Mouse (Mus musculus): Measurements from ENCODE around the gene Med13l. TPM values are rescaled to one million over a fixed set of nuclear protein-coding genes. Genes with fewer than 3 reads are reported as not detected.

Gene Med13l
- polyA plus RNA-seq, 1 experiment from 2014 or later = 11.5 TPM

DNA sequence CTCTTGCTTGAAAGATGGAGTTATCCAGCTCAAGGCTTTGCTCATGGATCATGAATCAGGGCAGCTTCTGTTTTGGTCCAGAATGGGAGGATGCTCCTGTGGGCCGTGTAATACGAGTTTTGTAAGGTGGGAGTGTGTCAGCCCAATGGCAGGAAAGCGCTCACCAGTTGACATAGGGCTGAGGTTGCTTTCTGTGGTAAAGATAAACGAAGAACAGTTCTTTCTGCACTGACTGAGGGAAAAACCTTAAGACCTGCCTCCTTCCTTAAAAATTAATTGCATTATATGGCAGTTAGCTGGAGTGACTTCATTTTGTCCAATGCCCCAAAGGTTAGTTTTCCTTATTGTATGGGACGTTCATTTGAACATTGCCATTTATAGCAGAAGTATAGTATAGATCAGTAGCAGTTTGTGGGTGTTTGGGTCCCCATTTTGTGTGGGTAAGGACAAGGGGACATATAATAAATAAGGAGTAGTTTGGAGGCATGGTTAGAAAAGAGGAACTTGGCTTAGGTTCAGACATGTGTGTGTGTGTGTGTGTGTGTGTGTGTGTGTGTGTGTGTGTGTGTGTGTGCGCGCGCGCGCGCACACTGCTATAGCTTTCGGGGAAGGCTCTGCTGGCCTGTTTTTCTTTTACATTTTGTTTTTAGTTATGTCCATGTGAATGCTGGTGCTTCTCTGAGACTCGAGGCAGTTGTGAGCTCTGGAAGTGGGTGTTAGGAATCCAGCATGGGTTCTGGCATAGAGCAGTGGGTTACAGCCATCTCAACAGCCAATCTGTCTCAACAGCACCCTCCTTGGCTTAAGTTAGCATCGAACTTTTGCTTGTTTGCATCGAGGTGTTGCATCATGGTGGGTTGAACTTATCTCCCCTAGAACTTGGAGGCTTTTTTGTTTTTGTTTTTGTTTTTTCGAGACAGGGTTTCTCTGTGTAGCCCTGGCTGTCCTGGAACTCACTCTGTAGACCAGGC is 76.2 kb downstream of the Med13l start:
- Histone ChIP-seq H3K4me1 (peaks cover 32% of the 10 kb centered on the region), H3K27ac (replicated peaks) (no peak overlapping the region; the same call in 1 of the 2 replicates), H3K4me3 (replicated peaks) (no peak overlapping the region), H3K4me2 (no peak overlapping the region), H3K36me3 (no peaks in the 10 kb centered on the region), H3K9me3 (replicated peaks) (no peaks in the 10 kb centered on the region), H3K9ac (replicated peaks) (no peak overlapping the region), H3K27me3 (replicated peaks) (no peaks in the 10 kb centered on the region)
- 94% methylated on average over 16 of the region's 16 CpGs for WGBS
- no peak for ATAC-seq (ENCODE audit: low FRiP score)

DNA sequence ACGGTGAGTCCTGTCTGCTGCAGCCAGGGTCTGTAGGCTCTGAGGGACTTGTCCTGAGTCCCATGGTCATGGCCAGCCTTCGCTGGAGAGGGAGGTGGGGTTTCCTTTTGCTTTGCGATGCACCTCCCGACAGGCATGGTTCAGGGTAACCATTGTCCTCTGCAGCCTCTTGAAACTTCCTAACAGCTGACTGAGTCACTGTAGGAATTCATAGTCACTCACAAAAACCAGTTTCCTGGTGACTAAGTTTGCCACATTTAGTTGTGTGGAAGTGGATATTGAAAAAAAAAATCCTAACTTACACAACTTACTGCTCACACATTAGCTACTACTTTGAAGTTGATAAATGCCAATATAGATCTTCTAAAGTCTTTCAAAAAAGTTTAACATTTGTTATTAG is 77.5 kb downstream of the Med13l start:
- Histone ChIP-seq H3K27ac (replicated peaks) (no peak overlapping the region), H3K4me3 (replicated peaks) (no peak overlapping the region), H3K9me3 (replicated peaks) (no peaks in the 10 kb centered on the region), H3K4me2 (no peak overlapping the region), H3K27me3 (replicated peaks) (no peaks in the 10 kb centered on the region), H3K4me1 (peaks cover 26% of the 10 kb centered on the region), H3K9ac (replicated peaks) (no peak overlapping the region), H3K36me3 (no peaks in the 10 kb centered on the region)
- no peak for ATAC-seq (ENCODE audit: low FRiP score)
- 72% methylated on average over 4 of the region's 4 CpGs for WGBS

DNA sequence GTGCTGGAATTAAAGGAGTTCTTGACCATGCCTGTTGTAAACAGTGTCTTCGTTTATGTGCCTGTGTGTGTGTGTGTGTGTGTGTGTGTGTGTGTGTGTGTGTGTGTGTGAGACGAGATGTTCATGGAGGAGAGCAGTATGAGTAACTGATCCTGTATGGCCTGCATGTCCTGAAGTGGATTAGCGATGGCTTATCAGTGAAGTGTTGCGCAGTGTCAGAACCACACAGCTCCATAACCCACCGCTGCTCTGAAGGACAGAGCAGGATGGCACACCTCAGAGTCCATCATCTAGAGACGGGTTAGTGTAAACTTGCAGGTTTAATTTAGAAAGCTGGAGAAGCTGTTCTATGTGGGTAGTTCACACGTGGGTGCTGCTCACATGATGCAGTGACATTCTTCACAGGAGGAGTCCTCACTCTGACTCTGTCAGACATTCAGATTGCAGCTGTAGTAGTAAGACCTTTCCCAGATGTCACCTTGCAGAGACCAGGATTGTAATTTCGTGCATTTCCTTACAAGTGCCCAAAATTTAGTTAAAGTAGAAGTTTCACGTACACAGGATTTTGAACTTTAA is 78.1 kb downstream of the Med13l start:
- Histone ChIP-seq H3K9me3 (replicated peaks) (no peaks in the 10 kb centered on the region), H3K27ac (replicated peaks) (no peak overlapping the region), H3K4me3 (replicated peaks) (no peak overlapping the region), H3K9ac (replicated peaks) (no peak overlapping the region), H3K4me1 (peaks cover 33% of the 10 kb centered on the region), H3K4me2 (no peak overlapping the region), H3K36me3 (no peaks in the 10 kb centered on the region), H3K27me3 (replicated peaks) (no peaks in the 10 kb centered on the region)
- no peak for ATAC-seq (ENCODE audit: low FRiP score)
- 78% methylated on average over 9 of the region's 9 CpGs for WGBS

DNA sequence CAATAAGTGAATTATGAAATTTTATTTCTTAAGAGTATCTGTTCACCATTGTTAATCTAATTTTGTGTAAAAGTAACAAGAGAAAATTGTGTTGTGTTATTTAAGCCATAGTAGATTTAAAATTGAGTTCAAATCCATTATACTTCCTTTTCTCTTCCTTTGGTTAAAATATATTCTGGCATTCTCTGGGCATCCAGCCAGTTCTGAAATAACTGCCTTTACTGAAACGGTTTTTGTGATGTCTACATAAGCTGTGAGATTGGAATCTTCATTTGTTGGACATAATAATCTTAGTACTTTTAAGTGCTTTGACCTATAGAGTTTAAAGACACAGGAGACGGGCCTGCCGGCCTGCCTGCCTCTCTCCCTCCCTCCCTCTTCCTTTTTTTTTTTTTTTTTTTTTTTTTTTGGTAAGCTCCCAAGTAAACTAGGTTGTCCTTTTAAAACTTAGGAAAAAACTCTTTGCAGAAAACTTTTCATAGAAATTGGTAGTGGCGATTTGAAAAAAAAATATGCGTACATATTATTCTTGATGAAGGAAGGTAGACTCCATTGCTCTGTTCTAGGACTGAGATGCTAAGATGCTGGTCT is 78.7 kb downstream of the Med13l start:
- Histone ChIP-seq H3K4me2 (no peak overlapping the region), H3K4me1 (peaks cover 33% of the 10 kb centered on the region), H3K36me3 (no peaks in the 10 kb centered on the region), H3K4me3 (replicated peaks) (no peak overlapping the region), H3K9me3 (replicated peaks) (no peaks in the 10 kb centered on the region), H3K9ac (replicated peaks) (no peak overlapping the region), H3K27ac (replicated peaks) (no peak overlapping the region), H3K27me3 (replicated peaks) (no peaks in the 10 kb centered on the region)
- ATAC-seq (ENCODE audit: low FRiP score) = no peak
- 61% methylated on average over 5 of the region's 5 CpGs for WGBS

DNA sequence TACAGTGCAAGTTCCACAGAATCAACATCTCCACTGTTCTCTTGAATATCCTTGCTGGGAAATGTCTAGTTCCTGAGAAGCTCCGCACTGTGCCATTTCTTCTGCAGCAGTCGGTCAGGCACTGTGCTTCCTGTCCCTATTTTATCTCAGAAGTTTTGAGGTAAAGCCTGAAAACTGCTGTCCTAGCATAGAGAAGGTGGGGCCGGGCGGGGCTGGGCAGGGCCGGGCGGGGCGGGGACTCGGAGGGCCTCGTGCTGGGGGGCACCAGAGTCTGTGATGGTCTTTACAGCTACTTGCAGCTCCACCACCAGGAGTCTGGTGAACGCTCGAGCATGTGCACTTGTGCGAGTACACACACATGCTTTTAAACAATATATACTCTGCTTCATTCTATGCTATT is 83.6 kb downstream of the Med13l start:
- WGBS = 87% methylated on average over 12 of the region's 12 CpGs
- H3K4me2 ChIP-seq = no peak overlapping the region
- peaks cover 31% of the 10 kb centered on the region for H3K4me1 ChIP-seq
- H3K9ac ChIP-seq (replicated peaks) = no peak overlapping the region
- H3K4me3 ChIP-seq (replicated peaks) = no peak overlapping the region
- H3K9me3 ChIP-seq (replicated peaks) = no peaks in the 10 kb centered on the region
- no peak for ATAC-seq (ENCODE audit: low FRiP score)
- no peak overlapping the region for H3K27ac ChIP-seq (replicated peaks)
- H3K36me3 ChIP-seq = no peaks in the 10 kb centered on the region
- no peaks in the 10 kb centered on the region for H3K27me3 ChIP-seq (replicated peaks)

DNA sequence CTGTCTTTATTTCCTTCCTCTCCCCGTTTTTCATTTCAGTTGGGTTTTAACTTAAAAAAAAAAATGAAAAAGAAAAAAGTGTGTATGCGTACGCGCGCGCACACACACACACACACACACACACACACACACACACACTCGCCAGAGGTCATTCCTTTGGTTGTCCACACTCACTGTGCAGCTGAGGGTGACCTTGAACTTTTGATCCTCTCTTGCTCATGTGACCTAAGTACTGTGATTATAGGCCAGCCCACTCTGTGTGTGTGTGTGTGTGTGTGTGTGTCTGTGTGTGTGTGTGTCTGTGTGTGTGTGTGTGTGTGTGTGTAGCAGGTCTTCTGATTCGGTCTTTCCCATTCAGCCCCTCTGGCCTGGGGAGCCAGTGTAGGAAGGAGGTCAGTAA is 84.0 kb downstream of the Med13l start:
- WGBS = 92% methylated on average over 8 of the region's 8 CpGs
- Histone ChIP-seq H3K4me3 (replicated peaks) (no peak overlapping the region), H3K27ac (replicated peaks) (no peak overlapping the region), H3K4me2 (no peak overlapping the region), H3K36me3 (no peaks in the 10 kb centered on the region), H3K9me3 (replicated peaks) (no peaks in the 10 kb centered on the region), H3K27me3 (replicated peaks) (no peaks in the 10 kb centered on the region), H3K4me1 (peaks cover 31% of the 10 kb centered on the region), H3K9ac (replicated peaks) (no peak overlapping the region)
- no peak for ATAC-seq (ENCODE audit: low FRiP score)

DNA sequence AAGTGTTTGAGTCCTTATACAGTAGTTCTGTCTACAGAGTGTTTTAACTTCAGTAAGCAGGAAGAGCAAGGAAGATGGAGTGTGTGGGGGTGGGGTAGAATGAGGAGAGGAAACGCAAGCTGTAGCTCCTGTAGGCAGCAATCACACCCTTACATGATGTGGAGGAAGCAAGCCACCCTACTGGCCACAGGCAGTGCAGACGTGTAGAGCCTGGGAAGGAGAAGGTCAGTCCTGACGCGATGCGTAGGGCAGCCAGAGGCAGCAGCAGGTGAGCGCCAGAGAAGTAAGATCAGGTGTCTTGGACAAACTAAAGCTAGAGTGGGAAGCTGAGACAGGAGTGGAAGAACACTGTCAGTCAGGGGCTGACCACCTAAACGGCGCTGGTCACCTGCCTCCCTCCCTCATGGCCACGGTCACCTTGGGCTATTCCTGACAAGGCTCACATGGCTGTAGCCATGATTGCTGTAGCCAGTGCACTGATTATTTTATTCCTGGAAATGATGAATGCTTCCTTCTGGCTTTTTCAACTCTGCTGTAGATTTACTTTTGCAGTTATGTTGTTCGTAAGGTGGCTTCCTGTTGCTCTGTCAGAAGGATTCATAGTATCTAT is 84.8 kb downstream of the Med13l start:
- Histone ChIP-seq H3K27me3 (replicated peaks) (no peaks in the 10 kb centered on the region), H3K4me1 (peaks cover 29% of the 10 kb centered on the region), H3K36me3 (no peaks in the 10 kb centered on the region), H3K4me2 (no peak overlapping the region), H3K9me3 (replicated peaks) (no peaks in the 10 kb centered on the region), H3K9ac (replicated peaks) (no peak overlapping the region), H3K4me3 (replicated peaks) (no peak overlapping the region), H3K27ac (replicated peaks) (no peak overlapping the region)
- 85% methylated on average over 10 of the region's 10 CpGs for WGBS
- ATAC-seq (ENCODE audit: low FRiP score) = no peak

DNA sequence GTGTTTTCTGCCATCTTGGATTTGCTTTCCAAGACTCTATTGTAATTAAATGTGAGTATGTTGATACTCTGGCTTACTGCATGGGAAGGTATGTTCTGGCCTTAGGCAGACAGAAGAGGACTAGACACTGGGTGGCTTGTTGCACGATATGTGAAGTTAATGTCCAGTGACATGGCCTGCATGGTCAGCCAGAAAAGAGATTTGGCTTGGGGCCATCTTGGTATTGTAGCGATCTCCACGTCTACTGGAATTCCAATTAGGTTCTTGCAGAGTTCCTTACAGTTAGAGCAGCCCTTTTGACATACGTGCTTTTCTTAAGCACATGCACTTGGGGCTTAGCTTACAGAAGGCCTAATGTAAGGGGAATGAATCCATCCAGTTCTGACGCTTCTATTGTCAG is 86.4 kb downstream of the Med13l start:
- no peak for ATAC-seq (ENCODE audit: low FRiP score)

DNA sequence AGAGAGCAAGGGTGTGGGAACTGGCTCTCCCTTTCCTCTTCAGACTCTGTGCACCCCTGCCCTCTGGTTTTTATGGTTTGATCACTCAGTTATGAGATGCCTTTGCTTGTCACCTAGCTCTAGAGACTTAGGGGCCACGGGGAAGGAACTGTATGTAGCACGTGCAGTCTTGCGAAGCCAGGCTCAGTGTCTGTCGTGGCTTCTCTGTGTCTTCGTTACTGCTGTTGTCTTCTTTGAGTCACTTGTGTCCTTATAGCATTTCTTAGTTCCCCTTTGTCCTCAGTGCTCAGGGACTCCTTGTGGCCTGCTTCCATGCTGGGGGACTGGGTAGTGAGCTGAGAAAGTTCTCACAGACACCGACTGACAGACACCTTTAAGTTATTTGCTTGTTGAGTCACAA is 86.9 kb downstream of the Med13l start:
- peaks cover 32% of the 10 kb centered on the region for H3K4me1 ChIP-seq
- H3K4me2 ChIP-seq = no peak overlapping the region
- no peak overlapping the region for H3K27ac ChIP-seq (replicated peaks)
- no peak overlapping the region for H3K9ac ChIP-seq (replicated peaks)
- no peak overlapping the region for H3K4me3 ChIP-seq (replicated peaks)
- H3K9me3 ChIP-seq (replicated peaks) = no peaks in the 10 kb centered on the region
- WGBS = 62% methylated on average over 6 of the region's 6 CpGs
- H3K36me3 ChIP-seq = no peaks in the 10 kb centered on the region
- ATAC-seq (ENCODE audit: low FRiP score) = no peak
- H3K27me3 ChIP-seq (replicated peaks) = no peaks in the 10 kb centered on the region

More for the DNA sequence above, 86.4 kb downstream of the Med13l start:
- Histone ChIP-seq H3K36me3 (no peaks in the 10 kb centered on the region), H3K27ac (replicated peaks) (no peak overlapping the region), H3K9me3 (replicated peaks) (no peaks in the 10 kb centered on the region), H3K27me3 (replicated peaks) (no peaks in the 10 kb centered on the region), H3K9ac (replicated peaks) (no peak overlapping the region), H3K4me3 (replicated peaks) (no peak overlapping the region), H3K4me1 (peaks cover 33% of the 10 kb centered on the region), H3K4me2 (no peak overlapping the region)
- WGBS = 48% methylated on average over 5 of the region's 5 CpGs

DNA sequence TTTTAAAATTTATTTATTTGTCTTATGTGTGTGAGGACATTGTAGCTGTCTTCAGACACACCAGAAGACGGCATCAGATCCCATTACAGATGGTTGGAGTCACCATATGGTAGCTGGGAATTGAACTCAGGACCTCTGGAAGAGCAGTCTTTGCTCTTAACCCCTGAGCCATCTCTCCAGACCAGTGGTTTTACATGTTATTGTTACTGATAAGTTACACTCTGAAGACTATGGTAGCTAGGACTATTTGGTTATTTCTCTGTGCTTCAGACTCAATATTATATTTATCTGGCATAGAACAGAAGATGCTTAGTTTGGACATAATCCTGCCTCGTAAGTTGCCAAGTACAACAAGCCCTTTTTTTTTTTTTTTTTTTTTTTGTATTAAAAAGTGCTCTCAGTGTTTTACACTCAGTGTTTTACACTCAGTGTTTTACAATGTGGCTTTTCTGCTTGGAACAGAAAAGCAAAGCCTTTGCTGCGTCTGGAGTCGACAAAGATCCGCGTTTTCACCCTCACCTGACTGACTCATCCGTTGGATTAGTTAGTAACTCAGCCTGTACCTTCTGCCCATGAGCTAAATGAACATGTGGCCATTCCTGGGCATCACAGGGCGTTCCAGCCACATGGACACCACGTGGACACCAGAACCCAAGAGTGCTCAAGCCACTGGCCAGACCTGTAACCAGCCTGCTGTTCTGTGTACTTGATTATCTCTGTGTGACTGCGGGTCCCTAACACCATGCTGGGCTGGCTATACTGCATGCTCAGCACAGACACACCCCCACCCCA is 88.9 kb downstream of the Med13l start:
- no peaks in the 10 kb centered on the region for H3K27me3 ChIP-seq (replicated peaks)
- 82% methylated on average over 10 of the region's 10 CpGs for WGBS
- no peak overlapping the region for H3K9ac ChIP-seq (replicated peaks)
- no peak overlapping the region for H3K4me2 ChIP-seq
- peaks cover 29% of the 10 kb centered on the region for H3K4me1 ChIP-seq
- no peaks in the 10 kb centered on the region for H3K36me3 ChIP-seq
- no peak for ATAC-seq (ENCODE audit: low FRiP score)
- H3K9me3 ChIP-seq (replicated peaks) = no peaks in the 10 kb centered on the region
- no peak overlapping the region for H3K27ac ChIP-seq (replicated peaks)
- H3K4me3 ChIP-seq (replicated peaks) = no peak overlapping the region

DNA sequence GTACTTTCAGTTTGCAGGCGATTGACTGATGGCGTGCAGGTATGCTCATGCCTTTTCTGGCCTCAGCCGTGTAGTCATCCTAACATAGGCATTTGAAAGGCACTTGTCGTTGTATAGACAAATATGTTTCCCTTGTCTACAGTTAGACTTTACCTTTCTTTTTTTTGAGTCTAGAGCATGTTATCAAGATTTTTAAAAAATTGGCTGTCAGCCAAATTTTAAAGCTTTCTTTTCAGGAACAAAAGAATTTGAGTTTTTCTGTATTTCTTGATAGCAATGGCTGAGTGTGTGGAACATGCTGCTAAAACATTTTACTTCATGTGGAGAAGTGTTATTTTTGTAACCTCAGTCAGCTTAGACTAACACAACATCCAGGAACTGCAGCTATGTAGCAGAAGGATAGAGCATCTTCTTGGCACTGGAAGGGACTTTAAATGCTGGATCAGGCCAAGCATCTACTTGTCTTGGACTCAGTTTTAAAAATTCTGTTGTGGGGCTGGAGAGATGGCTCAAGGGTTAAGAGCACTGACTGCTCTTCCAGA is 89.6 kb downstream of the Med13l start:
- H3K9ac ChIP-seq (replicated peaks) = no peak overlapping the region
- H3K27ac ChIP-seq (replicated peaks) = no peak overlapping the region
- 84% methylated on average over 4 of the region's 4 CpGs for WGBS
- no peaks in the 10 kb centered on the region for H3K27me3 ChIP-seq (replicated peaks)
- H3K9me3 ChIP-seq (replicated peaks) = no peaks in the 10 kb centered on the region
- H3K4me3 ChIP-seq (replicated peaks) = no peak overlapping the region
- H3K4me1 ChIP-seq = peaks cover 33% of the 10 kb centered on the region
- H3K4me2 ChIP-seq = no peak overlapping the region
- ATAC-seq (ENCODE audit: low FRiP score) = no peak
- H3K36me3 ChIP-seq = no peaks in the 10 kb centered on the region

Measured in neural tube, embryonic 15.5 days (tissue).